Mouse (Mus musculus) megakaryocyte-erythroid progenitor cell, adult 5-6 weeks (primary cell): ENCODE data around the gene Aif1l. TPM values are rescaled to one million over a fixed set of nuclear protein-coding genes. Genes with fewer than 3 reads are reported as not detected.
"Not testable (repeated sequence)": the region's sequence is repeated elsewhere in the genome, so short reads cannot be mapped to it uniquely, and the experiment has no call there.

ENCODE experiments used
- ATAC-seq: replicated peaks from 2 replicates; pipeline ENCODE4 v1.8.0; 2016; ENCODE audit warnings: mild to moderate bottlenecking, inconsistent platforms; ENCODE audit not compliant: severe bottlenecking, poor library complexity, low FRiP score, low TSS enrichment
- total RNA-seq, 2 experiments: library from RNA; stranded (forward) in 1 of 2; stranded (reverse) in 1 of 2; fragments of 200-1000, 215-1000 nt in 1 of 2; fragments of >200 nt in 1 of 2; fragmentation: Nextera tagmentation in 1 of 2; gene quantifications; 2 replicates each; pipeline ENCODE4 v1.2.3; 2014 to 2017

Gene Aif1l
- total RNA-seq (2014; fragmentation: Nextera tagmentation) (5.2 TPM in 1 of 2 replicates, not detected in the other), total RNA-seq (2017) (not detected in 2 replicates)

GRCm38 (mm10) chr2:31950058-31950871 lies at the start of gene Aif1l:
TSS of gene Aif1l (plus strand) at chr2:31950139.
- peak; percentile 50; the same call in 1 of the 2 replicates for ATAC-seq

- no peak for ATAC-seq
Observed at GRCm38 (mm10) chr2:31900932-31901331, 49.0 kb upstream of the Aif1l start.

DNA sequence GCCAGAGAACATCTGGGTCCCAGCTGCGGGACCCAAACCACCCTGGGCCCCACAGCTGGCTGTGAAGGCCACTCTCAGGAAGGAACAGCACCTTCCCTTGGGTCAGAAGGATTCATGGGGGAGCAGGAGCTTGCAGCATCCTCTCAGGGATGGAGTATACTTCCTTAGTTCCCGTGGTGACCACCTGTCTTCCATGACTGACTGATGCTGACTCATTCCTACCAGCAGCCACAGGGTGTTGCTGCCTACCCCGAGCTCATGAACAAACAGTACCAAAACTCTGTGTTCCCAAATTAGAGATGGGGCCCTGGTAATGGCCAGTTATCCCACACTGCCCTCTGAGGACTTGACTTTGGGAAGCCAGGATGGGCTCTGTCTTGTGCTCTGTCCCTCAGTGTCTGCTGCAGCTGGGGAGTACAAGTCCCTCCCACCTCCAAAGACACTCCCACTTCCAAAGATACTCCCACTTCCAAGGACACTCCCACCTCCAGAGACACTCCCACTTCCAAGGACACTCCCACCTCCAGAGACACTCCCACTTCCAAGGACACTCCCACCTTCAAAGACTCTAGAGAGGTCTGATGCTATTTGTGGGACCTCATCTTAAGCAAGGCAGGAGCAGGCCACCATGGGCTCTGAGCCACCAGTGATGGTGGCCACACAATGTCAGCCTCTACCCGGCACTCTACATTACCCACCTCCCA lies 48.1 kb upstream of the Aif1l start:
- ATAC-seq = peak; percentile 75

GRCm38 (mm10) chr2:31904089-31904488 lies 45.9 kb upstream of the Aif1l start:
- ATAC-seq = no peak

DNA sequence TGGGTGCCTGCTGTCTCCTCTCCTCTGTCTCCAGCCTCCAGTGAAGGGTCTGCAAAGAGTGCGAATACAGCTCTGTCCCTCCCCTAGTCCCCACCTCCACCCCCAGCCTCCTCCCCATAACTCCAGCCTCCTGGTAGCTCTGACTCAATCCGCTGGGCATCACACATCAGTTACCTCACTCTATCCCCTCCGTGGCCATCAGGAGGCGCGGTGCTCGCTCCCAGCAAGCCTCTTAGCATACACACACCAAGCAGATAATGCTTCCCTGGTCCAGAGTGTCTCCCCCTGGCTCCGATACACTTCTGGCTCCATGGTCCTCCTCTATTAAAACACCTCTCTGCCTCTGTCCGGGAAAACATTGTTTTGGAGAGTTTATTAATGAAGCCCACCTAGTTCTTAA lies 45.3 kb upstream of the Aif1l start:
- ATAC-seq = no peak

GRCm38 (mm10) chr2:31905682-31906081 lies 44.3 kb upstream of the Aif1l start:
- 0 out of 2 replicates have a peak, but pooled peaks have one; percentile 19 for ATAC-seq

DNA sequence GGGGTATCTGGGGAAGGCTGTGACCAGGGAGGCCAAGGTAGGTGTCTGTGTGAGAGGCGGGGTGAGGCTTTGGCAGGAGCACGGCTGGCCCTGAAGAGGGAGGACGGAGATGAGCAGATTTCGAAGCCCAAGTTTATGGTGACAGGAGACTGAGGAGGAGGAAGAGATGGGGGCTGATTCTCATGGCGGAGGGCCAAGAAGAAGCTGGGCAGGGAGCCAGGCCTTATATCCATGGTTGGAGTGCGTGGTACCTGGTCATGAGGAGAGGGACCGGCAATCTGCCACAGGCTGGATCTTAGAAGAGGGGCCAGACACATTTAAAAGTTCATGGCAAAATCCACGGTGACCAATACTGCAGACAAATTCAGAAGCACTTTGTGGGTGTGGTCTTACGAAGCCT lies 43.5 kb upstream of the Aif1l start:
- no peak for ATAC-seq

DNA sequence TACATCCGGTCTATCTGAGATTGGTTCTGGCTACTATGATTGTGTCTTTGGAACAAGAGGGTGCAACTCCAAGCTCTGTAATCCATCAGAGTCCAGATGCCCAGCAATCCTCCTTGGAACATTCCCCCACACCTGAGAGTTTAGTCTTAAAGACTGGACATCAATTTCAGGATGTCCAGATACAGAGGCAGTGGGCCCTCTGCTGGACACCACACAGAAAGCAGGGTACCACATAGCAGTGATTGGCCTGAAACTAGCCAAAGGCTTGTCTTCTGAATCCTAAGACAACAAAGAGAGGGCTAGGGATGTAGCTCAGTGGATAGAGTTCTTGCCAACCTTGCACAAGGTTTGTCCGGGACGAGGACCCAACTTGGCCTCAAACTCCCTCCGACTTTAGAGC lies 37.4 kb upstream of the Aif1l start:
- no peak for ATAC-seq

- not testable (repeated sequence) for ATAC-seq
Observed at GRCm38 (mm10) chr2:31914213-31914612, 35.7 kb upstream of the Aif1l start.

GRCm38 (mm10) chr2:31915112-31915511 lies 34.8 kb upstream of the Aif1l start:
- peak; percentile 62; the same call in 1 of the 2 replicates for ATAC-seq

DNA sequence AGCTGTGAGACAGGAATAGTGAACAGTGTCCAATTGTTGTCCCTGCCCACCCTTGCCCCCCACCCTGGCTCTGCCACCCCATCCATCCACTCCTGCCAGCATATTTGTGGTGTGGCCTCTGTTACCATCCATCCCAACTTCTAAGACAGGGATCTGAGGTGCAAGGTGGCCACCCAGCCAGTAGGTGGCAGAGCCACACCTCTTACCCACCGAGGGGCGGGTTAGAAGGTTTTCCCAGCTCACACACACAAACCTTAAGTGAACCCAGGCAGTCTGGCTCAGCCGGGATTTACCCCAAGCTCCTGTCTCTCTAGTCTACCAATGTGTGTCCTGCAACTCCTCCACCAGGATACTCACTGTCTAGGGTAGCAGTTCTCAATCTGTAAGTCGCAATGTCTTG lies 32.3 kb upstream of the Aif1l start:
- peak; percentile 52; the same call in 1 of the 2 replicates for ATAC-seq

- no peak for ATAC-seq
Observed at GRCm38 (mm10) chr2:31923645-31924044, 26.3 kb upstream of the Aif1l start.

- ATAC-seq = no peak
Observed at GRCm38 (mm10) chr2:31924811-31925210, 25.1 kb upstream of the Aif1l start.

DNA sequence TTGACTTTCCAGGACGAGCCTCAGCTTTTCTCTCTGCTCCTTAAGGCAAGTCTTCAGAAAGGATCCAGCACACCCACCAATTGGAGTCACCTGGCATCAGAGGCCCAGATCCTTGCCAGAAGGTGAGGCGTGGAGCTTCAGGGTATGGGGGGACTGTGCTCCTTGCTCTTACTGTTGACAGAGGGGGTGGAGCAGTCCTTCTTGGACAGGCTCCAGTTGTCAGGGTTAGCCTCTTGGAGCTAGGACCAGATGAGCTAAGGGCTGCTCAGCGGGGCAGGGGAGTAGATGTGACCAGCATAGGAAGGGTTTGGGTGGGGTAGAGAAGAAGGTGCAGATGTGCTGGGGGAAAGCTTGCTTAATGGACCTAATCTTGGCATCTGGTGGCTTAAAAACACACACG lies 24.0 kb upstream of the Aif1l start:
- ATAC-seq = no peak

GRCm38 (mm10) chr2:31929664-31930063 lies 20.3 kb upstream of the Aif1l start:
- no peak for ATAC-seq

- no peak for ATAC-seq
Observed at GRCm38 (mm10) chr2:31934551-31934950, 15.4 kb upstream of the Aif1l start.

DNA sequence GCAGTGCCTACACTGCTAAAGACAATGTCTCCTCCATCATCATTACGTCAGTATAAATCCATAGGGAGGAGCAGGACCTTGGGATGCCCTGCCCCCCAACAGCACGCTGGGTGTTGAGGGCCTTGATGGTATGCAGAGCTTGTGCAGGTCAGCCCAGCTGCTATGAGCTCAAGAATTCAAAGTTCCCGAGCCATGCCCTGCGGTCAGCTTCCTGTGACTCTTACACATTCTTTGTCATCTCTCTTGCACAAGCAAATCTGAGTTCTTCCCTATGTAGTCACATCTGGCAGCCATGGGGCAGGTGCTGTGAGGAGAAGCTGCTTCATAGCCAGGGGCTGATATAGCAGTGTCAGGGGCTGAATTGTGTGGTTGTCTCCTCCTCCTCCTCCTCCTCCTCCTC lies 14.9 kb upstream of the Aif1l start:
- ATAC-seq = no peak

DNA sequence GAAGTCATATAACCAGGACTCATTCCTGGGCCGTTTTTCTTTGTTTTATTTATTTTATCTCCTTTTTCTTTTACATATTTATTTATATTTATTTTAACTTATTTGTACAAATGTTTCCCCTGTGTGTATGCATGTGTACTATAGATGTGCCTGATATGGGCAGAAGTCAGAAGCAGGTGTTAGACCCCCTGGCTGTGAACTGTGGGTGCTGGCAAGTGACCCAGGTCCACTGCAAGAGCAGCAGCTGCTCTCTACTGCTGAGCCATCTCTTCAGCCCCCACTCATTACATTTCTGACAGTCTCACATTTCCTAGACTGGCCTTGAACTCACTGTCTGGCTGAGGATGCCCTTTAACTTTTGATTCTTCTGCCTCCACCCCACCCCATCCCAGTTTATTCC lies 11.6 kb upstream of the Aif1l start:
- ATAC-seq = no peak

DNA sequence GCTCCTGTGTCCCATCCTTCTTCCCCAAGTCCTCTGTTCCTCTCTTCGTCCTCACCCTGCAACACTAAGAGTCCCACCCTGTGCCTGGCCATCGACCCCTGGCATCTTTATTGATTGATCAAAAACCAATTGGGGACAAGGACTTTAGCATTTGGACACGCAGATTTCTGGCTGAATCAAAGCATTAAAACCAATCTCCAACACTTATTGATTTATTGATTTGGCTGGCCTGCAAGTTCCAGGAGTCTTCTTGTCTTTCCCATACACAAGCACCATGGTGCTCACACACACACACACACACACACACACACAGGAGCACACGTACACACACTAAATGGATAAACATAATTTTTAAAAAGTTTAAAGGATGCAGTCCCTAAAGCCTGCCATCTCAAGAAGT lies 6.9 kb upstream of the Aif1l start:
- no peak for ATAC-seq

- ATAC-seq = no peak
Observed at GRCm38 (mm10) chr2:31945580-31945979, 4.4 kb upstream of the Aif1l start.

GRCm38 (mm10) chr2:31948392-31948791 lies 1.5 kb upstream of the Aif1l start:
- ATAC-seq = no peak
